8 mouse cellular contexts compared by ENCODE assay signal in genomic region chr9:124422427-124422826, GRCm38 (mm10). TPM values are rescaled to one million over a fixed set of nuclear protein-coding genes. Genes with fewer than 3 reads are reported as not detected.
DNase-seq lines count a peak whose midpoint lies in the region; ATAC-seq and TF ChIP-seq lines count a peak whose summit lies in the region.

No protein-coding gene starts in this region.

- intact Hi-C loops in heart, postnatal 10 days (cut with DNase I) = no loop called here

- no peak overlapping the region for H3K27ac ChIP-seq in cortical plate, adult 2 months (ENCODE audit: insufficient read depth, low read length)

- no peak for TF ChIP-seq POLR2A in cortical plate, adult 2 months (IDR thresholded peaks at IDR 0.05; ENCODE audit: extremely low read depth, insufficient read depth, low read length)

- DNase-seq in embryo, embryonic 11.5 days (ENCODE audit: low read depth, low spot score) = peak; percentile 34
- DNase-seq in embryo, embryonic 10.5 days (ENCODE audit: low spot score) = no peak
- DNase-seq in WW6 (ENCODE audit: low read depth, low spot score) = peak; percentile 71
- peak; percentile 78 to 87 for DNase-seq in heart, postnatal 10 days
- peak; percentile 47 to 56 for DNase-seq in left cerebral cortex, adult 18-20 months (ENCODE audit: low spot score in 2 of 2)
- DNase-seq in telencephalon, adult 2 months (ENCODE audit: low read depth, low spot score) = peak; percentile 42

- peak overlapping the region; percentile 60 for H3K4me3 ChIP-seq in cortical plate, adult 2 months (ENCODE audit: insufficient read depth, low read length)

- no peaks in the 10 kb centered on the region for H3K4me1 ChIP-seq in cortical plate, adult 2 months (ENCODE audit: control insufficient read depth, insufficient read depth, low read length)

- ATAC-seq in megakaryocyte progenitor cell, adult 5-6 weeks (replicated peaks; ENCODE audit: poor library complexity) = peak; percentile 1

- no peak for TF ChIP-seq CTCF in cortical plate, adult 2 months (IDR thresholded peaks at IDR 0.05; ENCODE audit: extremely low read depth, insufficient read depth, low read length)

RNA-seq across cellular contexts. Expression of gene Ppp2r3d, which starts 54.3 kb away (rescaled TPM):
- 132 and 143 TPM in 2 replicates for polyA plus RNA-seq in cortical plate, adult 2 months (2012; rRNA removed)
- total RNA-seq in heart, postnatal 10 days (2021) = 100 to 1,000 TPM; 146 to 151 TPM
- 100 to 1,000 TPM in 1 of 2 experiments, 10 to 100 TPM in 1; 98.8 to 107 TPM for total RNA-seq in left cerebral cortex, adult 18-20 months (2021)
- 21.9 and 26.2 TPM in 2 replicates for total RNA-seq in megakaryocyte progenitor cell, adult 5-6 weeks (2015)
- 11.1 and 18.2 TPM in 2 replicates for total RNA-seq in megakaryocyte progenitor cell, adult 5-6 weeks (2017)
